Mouse (Mus musculus) brain, embryonic 14.5 days (tissue): ENCODE data around the gene Esrrg.

Source experiments
- CTCF ChIP-seq: fragments of 200-500 bp; IDR thresholded peaks from 2 replicates; pipeline ENCODE4 v1.5.1; 2012; ENCODE audit warnings: inconsistent platforms, mild to moderate bottlenecking, moderate library complexity, borderline replicate concordance; ENCODE audit not compliant: insufficient read depth, insufficient read length; ENCODE audit errors: extremely low read depth
- POLR2A ChIP-seq: fragments of 200-500 bp; IDR thresholded peaks from 2 replicates; pipeline ENCODE4 v1.6.1; 2012; ENCODE audit warnings: mild to moderate bottlenecking, inconsistent platforms, borderline replicate concordance; ENCODE audit not compliant: poor library complexity, insufficient read depth, insufficient read length, severe bottlenecking; ENCODE audit errors: extremely low read depth

DNA sequence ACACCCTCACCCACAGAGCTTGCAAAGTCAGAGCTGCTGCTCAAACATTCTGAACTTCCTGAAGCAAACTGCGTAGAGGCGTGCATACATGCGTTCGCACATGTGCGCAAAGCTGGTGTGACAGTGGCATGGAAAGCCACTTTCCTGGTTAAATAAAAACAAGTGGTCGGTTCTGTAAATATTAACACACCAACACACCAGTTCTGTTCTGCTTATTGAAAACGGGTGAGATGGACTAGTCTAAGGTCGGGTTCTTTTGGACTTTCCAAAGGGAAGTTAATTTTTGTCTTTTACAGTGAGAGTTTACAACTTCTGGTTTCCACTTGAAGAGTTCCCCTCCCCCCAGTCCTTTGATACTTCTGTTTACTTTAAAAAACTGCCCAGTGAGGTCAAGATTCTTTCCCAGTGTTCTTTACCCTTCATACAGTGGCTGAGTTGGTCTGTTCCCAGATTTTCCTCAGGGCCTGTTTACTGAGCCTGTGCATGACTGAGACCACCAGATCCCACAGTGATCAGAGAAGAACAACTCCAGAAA is 22.0 kb upstream of the Esrrg start:
- TF ChIP-seq POLR2A, result no peak
- TF ChIP-seq CTCF, result no peak
